Mouse (Mus musculus) G1E (cell line): Measurements from ENCODE around the gene Trim27.

Experiments used
- CTCF ChIP-seq: IDR thresholded peaks from 2 replicates; pipeline ENCODE4 v1.5.1; 2012; ENCODE audit warnings: low read depth, low read length, inconsistent platforms, mixed read lengths
- GATA1 ChIP-seq: IDR thresholded peaks from 2 replicates; pipeline ENCODE4 v1.6.1; 2012; ENCODE audit warnings: borderline replicate concordance, low read length, inconsistent platforms, mixed read lengths
- POLR2AphosphoS5 ChIP-seq: IDR thresholded peaks from 2 replicates; pipeline ENCODE4 v1.6.1; 2012; ENCODE audit warnings: low read depth, low read length, inconsistent platforms; ENCODE audit not compliant: insufficient replicate concordance
- TAL1 ChIP-seq: conservative IDR thresholded peaks from 2 replicates; pipeline ENCODE4 v1.6.1; 2012; ENCODE audit warnings: low read depth, low read length, inconsistent platforms, mixed read lengths

DNA sequence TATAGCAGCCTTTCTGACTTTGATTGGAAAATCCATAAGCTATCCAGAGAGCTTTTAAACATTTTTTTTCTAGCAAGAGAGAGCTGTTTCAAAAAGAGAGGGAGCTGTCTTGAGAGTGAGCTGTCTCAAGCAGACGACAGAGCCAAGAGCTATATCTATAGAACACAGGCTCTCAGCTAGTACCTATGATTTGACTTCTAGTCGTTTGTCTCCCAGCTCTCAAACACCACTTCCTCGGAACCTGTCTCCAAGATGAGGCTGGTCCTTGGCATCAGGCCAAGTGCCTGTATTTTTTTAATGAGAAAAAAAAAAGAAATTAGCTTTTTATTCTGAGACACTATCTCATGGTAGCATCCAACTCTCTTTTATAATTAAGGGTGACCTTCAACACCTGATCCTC, 46.8 kb downstream of the Trim27 start:
- TF ChIP-seq GATA1 (no peak), CTCF (no peak), TAL1 (no peak), POLR2AphosphoS5 (no peak)
